Mouse (Mus musculus) stomach, embryonic 15.5 days (tissue): ENCODE data around the gene Pdss2. TPM values are rescaled to one million over a fixed set of nuclear protein-coding genes. Genes with fewer than 3 reads are reported as not detected.
A peak's percentile ranks its signal among the peaks of the same experiment; 100 is the strongest.

Experiments
- ATAC-seq: fragments of 200-750 bp; cut with Nextera tagmentation; 2 replicates; pipeline ENCODE4 v1.8.0; 2017; ENCODE audit warnings: low read depth, moderate number of reproducible peaks, moderate TSS enrichment; ENCODE audit not compliant: insufficient read depth, low FRiP score
- H3K27ac ChIP-seq: fragments of 300-500 bp; sonication (generic); 2 replicates; pipeline ENCODE4 v1.5.1; 2015; ENCODE audit warnings: mild to moderate bottlenecking, inconsistent platforms
- H3K27me3 ChIP-seq: fragments of 300-500 bp; sonication (generic); replicated peaks from 2 replicates; pipeline ENCODE4 v1.6.1; 2015; ENCODE audit warnings: inconsistent platforms
- H3K36me3 ChIP-seq: fragments of 300-500 bp; sonication (generic); 2 replicates; pipeline ENCODE4 v1.6.1; 2015; ENCODE audit warnings: inconsistent platforms
- H3K4me1 ChIP-seq: fragments of 300-500 bp; sonication (generic); 2 replicates; pipeline ENCODE4 v1.6.1; 2015; ENCODE audit warnings: inconsistent platforms
- H3K4me2 ChIP-seq: fragments of 300-500 bp; sonication (generic); 2 replicates; pipeline ENCODE4 v1.6.1; 2015; ENCODE audit warnings: mild to moderate bottlenecking, inconsistent platforms
- H3K4me3 ChIP-seq: fragments of 300-500 bp; sonication (generic); replicated peaks from 2 replicates; pipeline ENCODE4 v1.5.1; 2015; ENCODE audit warnings: inconsistent platforms
- H3K9ac ChIP-seq: fragments of 300-500 bp; sonication (generic); 2 replicates; pipeline ENCODE4 v1.6.1; 2015; ENCODE audit warnings: inconsistent platforms
- H3K9me3 ChIP-seq: fragments of 300-500 bp; sonication (generic); 2 replicates; pipeline ENCODE4 v1.6.1; 2016; ENCODE audit warnings: inconsistent platforms
- WGBS: fragments of 180-500 bp; shearing (Covaris S2); methylation state at CpG from one replicate; pipeline ENCODE4 v1.1.7; 2015; 5-methylcytosine and 5-hydroxymethylcytosine counted together
- polyA plus RNA-seq: library from polyadenylated mRNA; unstranded; fragments of >200 nt; fragmentation: Nextera tagmentation; extraction: Ambion mirVana; gene quantifications from 2 replicates; pipeline ENCODE4 v1.2.1, GENCODE M21; 2015

Pdss2 gene
- polyA plus RNA-seq, 1 experiment from 2014 or later = 12.7 TPM

- no peak overlapping the region for H3K4me3 ChIP-seq
- no peak overlapping the region for H3K27ac ChIP-seq
- H3K27me3 ChIP-seq = no peaks in the 10 kb centered on the region
- no peak for ATAC-seq
- no peaks in the 10 kb centered on the region for H3K36me3 ChIP-seq
- WGBS = 76% methylated on average over 15 of the region's 15 CpGs
- H3K4me2 ChIP-seq = no peak overlapping the region
- H3K4me1 ChIP-seq = no peaks in the 10 kb centered on the region
- no peak overlapping the region for H3K9ac ChIP-seq
- H3K9me3 ChIP-seq = no peaks in the 10 kb centered on the region
These were observed 200.9 kb downstream of the Pdss2 start for GRCm38 (mm10) chr10:43422061-43422770.

- Histone ChIP-seq H3K9ac (no peak overlapping the region), H3K4me2 (no peak overlapping the region), H3K27me3 (no peaks in the 10 kb centered on the region), H3K4me3 (no peak overlapping the region), H3K9me3 (no peaks in the 10 kb centered on the region), H3K36me3 (no peaks in the 10 kb centered on the region), H3K27ac (no peak overlapping the region), H3K4me1 (no peaks in the 10 kb centered on the region)
- 60% methylated on average over 5 of the region's 5 CpGs for WGBS
- ATAC-seq = no peak
These were observed 203.3 kb downstream of the Pdss2 start for GRCm38 (mm10) chr10:43424545-43424944.

- no peaks in the 10 kb centered on the region for H3K27me3 ChIP-seq
- no peak overlapping the region for H3K4me2 ChIP-seq
- WGBS = 87% methylated on average over 5 of the region's 5 CpGs
- H3K9ac ChIP-seq = no peak overlapping the region
- H3K9me3 ChIP-seq = no peaks in the 10 kb centered on the region
- H3K36me3 ChIP-seq = no peaks in the 10 kb centered on the region
- H3K4me1 ChIP-seq = no peaks in the 10 kb centered on the region
- no peak for ATAC-seq
- H3K4me3 ChIP-seq = no peak overlapping the region
- H3K27ac ChIP-seq = no peak overlapping the region
These were observed 209.3 kb downstream of the Pdss2 start for GRCm38 (mm10) chr10:43430606-43431005.

- Histone ChIP-seq H3K27ac (no peak overlapping the region), H3K4me3 (no peak overlapping the region), H3K9ac (no peak overlapping the region), H3K36me3 (no peaks in the 10 kb centered on the region), H3K27me3 (no peaks in the 10 kb centered on the region), H3K9me3 (no peaks in the 10 kb centered on the region), H3K4me2 (no peak overlapping the region), H3K4me1 (peaks cover under 1% of the 10 kb centered on the region; the same call in 1 of the 2 replicates)
- 73% methylated on average over 4 of the region's 4 CpGs for WGBS
- ATAC-seq = no peak
These were observed 213.0 kb downstream of the Pdss2 start for GRCm38 (mm10) chr10:43434326-43434725.

- H3K4me2 ChIP-seq = no peak overlapping the region
- no peaks in the 10 kb centered on the region for H3K36me3 ChIP-seq
- peaks cover 6% of the 10 kb centered on the region for H3K4me1 ChIP-seq
- H3K9me3 ChIP-seq = no peaks in the 10 kb centered on the region
- no peak overlapping the region for H3K4me3 ChIP-seq
- no peak for ATAC-seq
- H3K27ac ChIP-seq = no peak overlapping the region
- 90% methylated on average over 3 of the region's 3 CpGs for WGBS
- H3K9ac ChIP-seq = no peak overlapping the region
- no peaks in the 10 kb centered on the region for H3K27me3 ChIP-seq
These were observed 214.5 kb downstream of the Pdss2 start for GRCm38 (mm10) chr10:43435757-43436156.

- no peak for ATAC-seq
These were observed 218.2 kb downstream of the Pdss2 start for GRCm38 (mm10) chr10:43439492-43439941.

GRCm38 (mm10) chr10:43440050-43440449 is 218.8 kb downstream of the Pdss2 start:
- Histone ChIP-seq H3K9me3 (no peaks in the 10 kb centered on the region), H3K27ac (no peak overlapping the region; the same call in 1 of the 2 replicates), H3K4me2 (no peak overlapping the region), H3K4me3 (no peak overlapping the region), H3K27me3 (no peaks in the 10 kb centered on the region), H3K4me1 (peaks cover 6% of the 10 kb centered on the region), H3K9ac (no peak overlapping the region), H3K36me3 (no peaks in the 10 kb centered on the region)
- no peak for ATAC-seq
- WGBS = 39% methylated on average over 13 of the region's 13 CpGs

More at GRCm38 (mm10) chr10:43439492-43439941, 218.2 kb downstream of the Pdss2 start:
- 39% methylated on average over 7 of the region's 7 CpGs for WGBS
- Histone ChIP-seq H3K36me3 (no peaks in the 10 kb centered on the region), H3K9ac (no peak overlapping the region), H3K4me3 (no peak overlapping the region), H3K27ac (peak overlapping the region; percentile 16; the same call in 1 of the 2 replicates), H3K4me2 (no peak overlapping the region), H3K4me1 (peaks cover 6% of the 10 kb centered on the region), H3K27me3 (no peaks in the 10 kb centered on the region), H3K9me3 (no peaks in the 10 kb centered on the region)

- peaks cover 6% of the 10 kb centered on the region for H3K4me1 ChIP-seq
- whole genome bisulfite sequencing = 43% methylated on average over 15 of the region's 15 CpGs
- ATAC-seq = peak; percentile 75
- H3K4me3 ChIP-seq = no peak overlapping the region
- H3K27ac ChIP-seq = peak overlapping the region; percentile 31; the same call in 1 of the 2 replicates
- H3K27me3 ChIP-seq = no peaks in the 10 kb centered on the region
- no peaks in the 10 kb centered on the region for H3K36me3 ChIP-seq
- H3K9ac ChIP-seq = no peak overlapping the region
- H3K9me3 ChIP-seq = no peaks in the 10 kb centered on the region
- H3K4me2 ChIP-seq = no peak overlapping the region
These were observed 219.9 kb downstream of the Pdss2 start for GRCm38 (mm10) chr10:43440981-43441740.

GRCm38 (mm10) chr10:43448656-43449055 is 227.4 kb downstream of the Pdss2 start:
- Histone ChIP-seq H3K9ac (no peak overlapping the region), H3K27me3 (no peaks in the 10 kb centered on the region), H3K4me1 (no peaks in the 10 kb centered on the region), H3K4me3 (no peak overlapping the region), H3K36me3 (no peaks in the 10 kb centered on the region), H3K4me2 (no peak overlapping the region), H3K27ac (no peak overlapping the region), H3K9me3 (no peaks in the 10 kb centered on the region)
- no peak for ATAC-seq
- WGBS = 84% methylated on average over 3 of the region's 3 CpGs

GRCm38 (mm10) chr10:43451848-43452662 is 230.8 kb downstream of the Pdss2 start:
- Histone ChIP-seq H3K36me3 (no peaks in the 10 kb centered on the region), H3K4me3 (peak overlapping the region; percentile 9), H3K9me3 (no peaks in the 10 kb centered on the region), H3K4me1 (no peaks in the 10 kb centered on the region), H3K27ac (no peak overlapping the region), H3K9ac (no peak overlapping the region), H3K4me2 (peak overlapping the region; percentile 44), H3K27me3 (no peaks in the 10 kb centered on the region)
- ATAC-seq = peak; percentile 73
- WGBS = 21% methylated on average over 16 of the region's 16 CpGs

GRCm38 (mm10) chr10:43452663-43452996 is 231.3 kb downstream of the Pdss2 start:
- Histone ChIP-seq H3K27ac (no peak overlapping the region), H3K4me3 (peak overlapping the region; percentile 9; the same call in 1 of the 2 replicates), H3K4me2 (peak overlapping the region; percentile 44), H3K4me1 (no peaks in the 10 kb centered on the region), H3K9ac (no peak overlapping the region), H3K27me3 (no peaks in the 10 kb centered on the region), H3K36me3 (no peaks in the 10 kb centered on the region), H3K9me3 (no peaks in the 10 kb centered on the region)
- no peak for ATAC-seq
- 18% methylated on average over 5 of the region's 5 CpGs for WGBS
